Mouse (Mus musculus): ENCODE results near the gene Mier1. TPM values are rescaled to one million over a fixed set of nuclear protein-coding genes. Genes with fewer than 3 reads are reported as not detected.

Gene Mier1
- total and polyA plus RNA-seq, 3 experiments: 18.7 to 41.1 (median 22.3) TPM

DNA sequence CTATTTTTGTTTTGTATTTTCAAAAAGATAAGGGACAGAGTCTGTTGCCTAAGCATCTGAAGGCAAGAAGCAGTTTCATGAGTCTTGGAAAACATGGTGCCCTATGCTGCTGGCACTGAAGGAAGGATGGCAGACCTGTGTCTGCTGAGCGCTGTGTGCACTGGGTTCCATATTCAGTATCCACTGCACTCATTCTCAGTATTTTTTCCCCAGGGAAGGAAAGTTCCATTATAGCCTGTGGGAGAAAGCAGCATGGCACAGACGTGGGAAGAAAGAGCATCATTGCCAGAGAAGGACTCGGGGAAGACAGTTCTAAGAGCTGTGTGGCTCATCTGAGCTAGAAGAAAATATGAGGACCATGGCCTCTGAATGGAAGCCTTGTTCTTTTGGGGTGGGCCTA is 57.1 kb downstream of the Mier1 start:
- no peaks in the 10 kb centered on the region for H3K27me3 ChIP-seq (ENCODE audit: control insufficient read depth in 1 of 2, insufficient read depth in 2 of 2, low read length in 2 of 2)
- no peaks in the 10 kb centered on the region for H3K36me3 ChIP-seq (ENCODE audit: control insufficient read depth in 1 of 2, insufficient read depth in 2 of 2, low read length in 2 of 2)
- no peaks in the 10 kb centered on the region for H3K4me1 ChIP-seq (ENCODE audit: control insufficient read depth in 1 of 2, insufficient read depth in 2 of 2, low read length in 2 of 2)
- no peak for TF ChIP-seq CHD1 (IDR thresholded peaks at IDR 0.05; ENCODE audit: low read depth, low read length)
- no peak for TF ChIP-seq POLR2AphosphoS5 (IDR thresholded peaks at IDR 0.05; ENCODE audit: borderline replicate concordance, low read depth, low read length)
- no peak for TF ChIP-seq BHLHE40 (IDR thresholded peaks at IDR 0.05; ENCODE audit: borderline replicate concordance, low read depth, low read length)
- TF ChIP-seq NRF1 (IDR thresholded peaks at IDR 0.05; ENCODE audit: insufficient read depth, low read depth, low read length, poor library complexity, severe bottlenecking): no peak
- TF ChIP-seq ELF1 (IDR thresholded peaks at IDR 0.05; ENCODE audit: low read depth, low read length): no peak
- TF ChIP-seq ZNF384 (IDR thresholded peaks at IDR 0.05; ENCODE audit: low read depth, low read length): no peak
- DNase-seq (ENCODE audit: low read depth, low spot score): no peak
- H3K9ac ChIP-seq (ENCODE audit: control insufficient read depth, low read depth, low read length, poor library complexity, severe bottlenecking): no peak overlapping the region
- no peak overlapping the region for H3K27ac ChIP-seq (ENCODE audit: control insufficient read depth, low read depth, low read length)
- H3K4me3 ChIP-seq (ENCODE audit: control insufficient read depth in 1 of 2, insufficient read depth in 1 of 2, low read depth in 2 of 2, low read length in 2 of 2): no peak overlapping the region
- H3K79me2 ChIP-seq (ENCODE audit: control insufficient read depth, insufficient read depth, low read length, poor library complexity): no peaks in the 10 kb centered on the region
- H3K9me3 ChIP-seq (replicated peaks; ENCODE audit: insufficient read depth, low read length): no peaks in the 10 kb centered on the region

DNA sequence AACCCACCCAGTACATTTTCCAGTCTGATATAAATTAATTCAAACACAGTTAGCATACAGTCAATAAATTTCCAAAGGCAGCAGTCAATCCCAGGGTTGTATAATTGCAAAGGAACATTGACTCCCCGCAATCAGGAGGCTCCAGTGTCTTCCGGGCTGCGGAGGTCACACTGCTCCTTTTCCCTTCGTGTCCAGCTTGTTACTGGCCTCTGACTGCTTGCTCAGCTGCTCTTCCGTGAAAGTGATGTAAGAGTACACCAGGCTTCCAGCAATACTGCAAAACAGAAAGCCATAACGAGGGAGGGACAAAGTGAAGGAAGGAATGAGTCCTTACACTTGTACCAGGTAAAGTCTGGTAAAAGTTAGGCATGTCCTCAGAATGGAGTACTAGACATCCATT is 59.3 kb downstream of the Mier1 start:
- no peaks in the 10 kb centered on the region for H3K9me3 ChIP-seq (replicated peaks; ENCODE audit: insufficient read depth, low read length)
- no peaks in the 10 kb centered on the region for H3K79me2 ChIP-seq (ENCODE audit: control insufficient read depth, insufficient read depth, low read length, poor library complexity)
- no peak overlapping the region for H3K27ac ChIP-seq (ENCODE audit: control insufficient read depth, low read depth, low read length)
- TF ChIP-seq CHD2 (IDR thresholded peaks at IDR 0.05; ENCODE audit: low read length): no peak
- H3K4me3 ChIP-seq (ENCODE audit: control insufficient read depth in 1 of 2, insufficient read depth in 1 of 2, low read depth in 2 of 2, low read length in 2 of 2): no peak overlapping the region
- H3K27me3 ChIP-seq (ENCODE audit: control insufficient read depth in 1 of 2, insufficient read depth in 2 of 2, low read length in 2 of 2): no peaks in the 10 kb centered on the region
- H3K4me1 ChIP-seq (ENCODE audit: control insufficient read depth in 1 of 2, insufficient read depth in 2 of 2, low read length in 2 of 2): no peaks in the 10 kb centered on the region
- H3K36me3 ChIP-seq (ENCODE audit: control insufficient read depth in 1 of 2, insufficient read depth in 2 of 2, low read length in 2 of 2): no peaks in the 10 kb centered on the region; a peak in 1 of 4 replicates
- no peak for DNase-seq (ENCODE audit: low read depth, low spot score)
- no peak overlapping the region for H3K9ac ChIP-seq (ENCODE audit: control insufficient read depth, low read depth, low read length, poor library complexity, severe bottlenecking)

DNA sequence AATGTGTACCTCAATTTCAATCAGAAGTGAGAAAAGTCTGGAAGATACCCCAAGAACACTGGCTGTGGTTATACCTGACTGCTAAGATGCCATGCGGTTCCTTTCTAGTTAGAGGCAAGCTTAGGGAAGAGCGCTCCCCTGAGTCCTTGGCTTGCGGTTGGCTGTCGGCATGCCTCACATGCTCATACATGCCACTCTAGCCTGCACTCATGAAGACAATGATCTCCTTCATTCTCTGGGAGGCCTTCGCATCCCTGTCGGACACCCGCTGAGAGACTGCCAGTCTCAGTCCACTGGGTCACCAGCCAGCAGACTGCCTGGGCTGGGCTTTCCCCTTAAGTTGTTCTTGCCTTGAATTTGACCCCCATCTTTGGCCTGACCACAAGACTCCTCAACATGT is 59.8 kb downstream of the Mier1 start:
- Histone ChIP-seq H3K79me2 (ENCODE audit: control insufficient read depth, insufficient read depth, low read length, poor library complexity) (no peaks in the 10 kb centered on the region), H3K9ac (ENCODE audit: control insufficient read depth, low read depth, low read length, poor library complexity, severe bottlenecking) (no peak overlapping the region), H3K36me3 (ENCODE audit: control insufficient read depth in 1 of 2, insufficient read depth in 2 of 2, low read length in 2 of 2) (no peaks in the 10 kb centered on the region; a peak in 1 of 4 replicates), H3K9me3 (replicated peaks; ENCODE audit: insufficient read depth, low read length) (no peaks in the 10 kb centered on the region), H3K27me3 (ENCODE audit: control insufficient read depth in 1 of 2, insufficient read depth in 2 of 2, low read length in 2 of 2) (no peaks in the 10 kb centered on the region), H3K4me1 (ENCODE audit: control insufficient read depth in 1 of 2, insufficient read depth in 2 of 2, low read length in 2 of 2) (no peaks in the 10 kb centered on the region), H3K27ac (ENCODE audit: control insufficient read depth, low read depth, low read length) (no peak overlapping the region), H3K4me3 (ENCODE audit: control insufficient read depth in 1 of 2, insufficient read depth in 1 of 2, low read depth in 2 of 2, low read length in 2 of 2) (no peak overlapping the region)
- no peak for DNase-seq (ENCODE audit: low read depth, low spot score)
- no peak for TF ChIP-seq MYB (IDR thresholded peaks at IDR 0.05; ENCODE audit: low read depth, low read length)
- TF ChIP-seq ZC3H11A (IDR thresholded peaks at IDR 0.05; ENCODE audit: low read depth, low read length): no peak
- no peak for TF ChIP-seq ELF1 (IDR thresholded peaks at IDR 0.05; ENCODE audit: low read depth, low read length)
- no peak for TF ChIP-seq TBP (IDR thresholded peaks at IDR 0.05; ENCODE audit: low read depth, low read length)
- TF ChIP-seq SMC3 (IDR thresholded peaks at IDR 0.05; ENCODE audit: low read depth, low read length): no peak
- no peak for TF ChIP-seq RCOR1 (IDR thresholded peaks at IDR 0.05; ENCODE audit: low read depth, low read length)
- no peak for TF ChIP-seq MAZ (IDR thresholded peaks at IDR 0.05; ENCODE audit: low read depth, low read length)
- no peak for TF ChIP-seq MXI1 (IDR thresholded peaks at IDR 0.05; ENCODE audit: low read depth, low read length)
- TF ChIP-seq NRF1 (IDR thresholded peaks at IDR 0.05; ENCODE audit: insufficient read depth, low read depth, low read length, poor library complexity, severe bottlenecking): no peak
- TF ChIP-seq SIN3A (IDR thresholded peaks at IDR 0.05; ENCODE audit: low read length): no peak
- TF ChIP-seq ZMIZ1 (IDR thresholded peaks at IDR 0.05; ENCODE audit: low read depth, low read length): no peak
- no peak for TF ChIP-seq EP300 (IDR thresholded peaks at IDR 0.05; ENCODE audit: low read depth in 1 of 2, low read length in 2 of 2)
- TF ChIP-seq GABPA (IDR thresholded peaks at IDR 0.05; ENCODE audit: low read depth, low read length): no peak
- no peak for TF ChIP-seq RAD21 (IDR thresholded peaks at IDR 0.05; ENCODE audit: low read depth, low read length)
- no peak for TF ChIP-seq BHLHE40 (IDR thresholded peaks at IDR 0.05; ENCODE audit: borderline replicate concordance, low read depth, low read length)
- no peak for TF ChIP-seq UBTF (IDR thresholded peaks at IDR 0.05; ENCODE audit: borderline replicate concordance, insufficient read depth, low read depth, low read length)
- TF ChIP-seq MAX (IDR thresholded peaks at IDR 0.05; ENCODE audit: low read length): no peak
- TF ChIP-seq POLR2AphosphoS2 (IDR thresholded peaks at IDR 0.05; ENCODE audit: low read length): no peak

Measured in MEL (cell line).